Mouse (Mus musculus) CH12.LX (cell line): ENCODE data around the gene Gm15737. TPM values are rescaled to one million over a fixed set of nuclear protein-coding genes. Genes with fewer than 3 reads are reported as not detected.

Experiments
- DNase-seq: peaks from one replicate; pipeline ENCODE4 v3.0.0-alpha.2; 2013; ENCODE audit errors: extremely low read depth
- H3K27ac ChIP-seq: 2 replicates; pipeline ENCODE4 v1.5.1; 2012; ENCODE audit warnings: low read depth, mild to moderate bottlenecking, control low read depth, moderate library complexity; ENCODE audit not compliant: insufficient read depth
- H3K27me3 ChIP-seq: replicated peaks from 2 replicates; pipeline ENCODE3; 2012; ENCODE audit warnings: inconsistent platforms
- H3K36me3 ChIP-seq, 2 experiments: replicated peaks in 1 of 2; 2 replicates each; pipeline versions ENCODE3 to v1.6.1; 2012; ENCODE audit warnings: inconsistent platforms in 1 of 2, low read length in 1 of 2, mild to moderate bottlenecking in 1 of 2, mixed read lengths in 1 of 2, moderate library complexity in 1 of 2; ENCODE audit not compliant: control insufficient read depth in 1 of 2, insufficient read depth in 1 of 2
- H3K4me1 ChIP-seq, 2 experiments: 2 replicates each; pipeline ENCODE4 v1.6.1; 2012; ENCODE audit warnings: inconsistent platforms in 1 of 2, moderate library complexity in 1 of 2; ENCODE audit not compliant: insufficient read depth in 2 of 2, control insufficient read depth in 1 of 2
- H3K4me2 ChIP-seq: 2 replicates; pipeline ENCODE4 v1.6.1; 2012; ENCODE audit warnings: low read depth, mild to moderate bottlenecking, control low read depth; ENCODE audit not compliant: poor library complexity, insufficient read depth, severe bottlenecking
- H3K4me3 ChIP-seq, 3 experiments: fragments of 150-350 bp in 1 of 3; sonication (generic) in 1 of 3; replicated peaks in 1 of 3; 2 replicates each; pipeline versions ENCODE3 to v1.5.1; 2011 to 2012; ENCODE audit warnings: low read depth in 2 of 3, low read length in 2 of 3, mild to moderate bottlenecking in 2 of 3, moderate library complexity in 2 of 3, control low read depth in 1 of 3, improper control_type of control experiment in 1 of 3, inconsistent platforms in 1 of 3, mixed read lengths in 1 of 3; ENCODE audit not compliant: poor library complexity in 1 of 3
- H3K79me2 ChIP-seq: replicated peaks from 2 replicates; pipeline ENCODE4 v1.6.1; 2012; ENCODE audit warnings: mild to moderate bottlenecking, moderate library complexity; ENCODE audit not compliant: control insufficient read depth, poor library complexity, insufficient read depth, severe bottlenecking; ENCODE audit errors: extremely low read depth
- H3K9ac ChIP-seq: 2 replicates; pipeline ENCODE4 v1.6.1; 2012; ENCODE audit warnings: low read depth, mild to moderate bottlenecking, control low read depth, moderate library complexity; ENCODE audit not compliant: insufficient read depth
- H3K9me3 ChIP-seq: replicated peaks from 2 replicates; pipeline ENCODE3; 2012; ENCODE audit warnings: low read length, inconsistent platforms, mixed read lengths
- BHLHE40 ChIP-seq: IDR thresholded peaks from 2 replicates; pipeline ENCODE4 v1.6.1; 2011; ENCODE audit warnings: mild to moderate bottlenecking, low read depth, low read length, improper control_type of control experiment
- CHD1 ChIP-seq: IDR thresholded peaks from 2 replicates; pipeline ENCODE4 v1.6.1; 2012; ENCODE audit warnings: low read depth, low read length, improper control_type of control experiment, inconsistent platforms
- CHD2 ChIP-seq: IDR thresholded peaks from 2 replicates; pipeline ENCODE4 v1.6.1; 2011; ENCODE audit warnings: low read length, improper control_type of control experiment
- CTCF ChIP-seq, 2 experiments: IDR thresholded peaks in 1 of 2; conservative IDR thresholded peaks in 1 of 2; 2 replicates each; pipeline ENCODE4 v1.5.1; 2011 to 2012; ENCODE audit warnings: low read depth in 2 of 2, low read length in 2 of 2, improper control_type of control experiment in 1 of 2, inconsistent platforms in 1 of 2, mild to moderate bottlenecking in 1 of 2, moderate library complexity in 1 of 2
- ELF1 ChIP-seq: IDR thresholded peaks from 2 replicates; pipeline ENCODE4 v1.6.1; 2014; ENCODE audit warnings: low read depth, mild to moderate bottlenecking, inconsistent platforms, low read length, improper control_type of control experiment
- GABPA ChIP-seq: IDR thresholded peaks from 2 replicates; pipeline ENCODE4 v1.6.1; 2012; ENCODE audit warnings: low read depth, low read length, improper control_type of control experiment, inconsistent platforms; ENCODE audit not compliant: insufficient replicate concordance
- IRF4 ChIP-seq: IDR thresholded peaks from 2 replicates; pipeline ENCODE4 v1.6.1; 2014; ENCODE audit warnings: low read depth, mild to moderate bottlenecking, inconsistent platforms, low read length, improper control_type of control experiment
- JUN ChIP-seq: IDR thresholded peaks from 2 replicates; pipeline ENCODE4 v1.6.1; 2011; ENCODE audit warnings: low read depth, mild to moderate bottlenecking, low read length, improper control_type of control experiment, moderate library complexity; ENCODE audit not compliant: insufficient read depth
- JUND ChIP-seq: conservative IDR thresholded peaks from 2 replicates; pipeline ENCODE4 v1.6.1; 2011; ENCODE audit warnings: low read depth, low read length, improper control_type of control experiment
- MEF2A ChIP-seq: IDR thresholded peaks from 2 replicates; pipeline ENCODE4 v1.6.1; 2014; ENCODE audit warnings: low read depth, mild to moderate bottlenecking, inconsistent platforms, low read length, improper control_type of control experiment, borderline replicate concordance
- NELFE ChIP-seq: IDR thresholded peaks from 2 replicates; pipeline ENCODE4 v1.6.1; 2011; ENCODE audit warnings: low read depth, low read length, improper control_type of control experiment
- PAX5 ChIP-seq: IDR thresholded peaks from 2 replicates; pipeline ENCODE4 v1.6.1; 2012; ENCODE audit warnings: low read length, inconsistent platforms, mixed read lengths
- RCOR1 ChIP-seq: conservative IDR thresholded peaks from 2 replicates; pipeline ENCODE4 v1.6.1; 2012; ENCODE audit warnings: low read depth, mild to moderate bottlenecking, inconsistent platforms, low read length, improper control_type of control experiment
- SMC3 ChIP-seq: IDR thresholded peaks from 2 replicates; pipeline ENCODE4 v1.6.1; 2011; ENCODE audit warnings: low read depth, low read length, improper control_type of control experiment
- TBP ChIP-seq: conservative IDR thresholded peaks from 2 replicates; pipeline ENCODE4 v1.6.1; 2011; ENCODE audit warnings: low read depth, low read length, improper control_type of control experiment
- UBTF ChIP-seq: IDR thresholded peaks from 2 replicates; pipeline ENCODE4 v1.6.1; 2012; ENCODE audit warnings: low read depth, mild to moderate bottlenecking, inconsistent platforms, low read length, improper control_type of control experiment, moderate library complexity
- USF1 ChIP-seq: IDR thresholded peaks from 2 replicates; pipeline ENCODE4 v1.6.1; 2014; ENCODE audit warnings: low read depth, mild to moderate bottlenecking, inconsistent platforms, low read length, improper control_type of control experiment
- ZC3H11A ChIP-seq: IDR thresholded peaks from 2 replicates; pipeline ENCODE4 v1.6.1; 2012; ENCODE audit warnings: low read depth, mild to moderate bottlenecking, inconsistent platforms, low read length, improper control_type of control experiment
- ZKSCAN1 ChIP-seq: IDR thresholded peaks from 2 replicates; pipeline ENCODE4 v1.6.1; 2012; ENCODE audit warnings: low read depth, inconsistent platforms, low read length, improper control_type of control experiment, borderline replicate concordance
- ZMIZ1 ChIP-seq: IDR thresholded peaks from 2 replicates; pipeline ENCODE4 v1.6.1; 2012; ENCODE audit warnings: low read depth, mild to moderate bottlenecking, inconsistent platforms, low read length, improper control_type of control experiment
- ZNF384 ChIP-seq: IDR thresholded peaks from 2 replicates; pipeline ENCODE4 v1.6.1; 2012; ENCODE audit warnings: low read depth, low read length, improper control_type of control experiment, inconsistent platforms
- dilution Hi-C: fragments of 300-500 bp; cut with MboI; formaldehyde crosslinking; loops from 2 replicates; pipeline ENCODE4 v1.14.3; 2020; ENCODE audit warnings: low sequenced_read_pairs; ENCODE audit not compliant: extremely low pct_unique_long_range_greater_than_20kb, extremely low pct_ligation_motif_present
- in situ Hi-C: fragments of 300-500 bp; cut with MboI; formaldehyde crosslinking; loops from 3 replicates; pipeline ENCODE4 v1.14.3; 2019; ENCODE audit warnings: low sequenced_read_pairs, low pct_ligation_motif_present, low pct_unique_long_range_greater_than_20kb, mixed read lengths
- polyA plus RNA-seq: library from polyadenylated mRNA; unstranded; fragments of >175 nt; gene quantifications from 2 replicates; pipeline ENCODE4 v1.2.1, GENCODE M21; 2012; ENCODE audit warnings: low read depth; ENCODE audit not compliant: insufficient read length
- total RNA-seq, 2 experiments: library from RNA; depleted of rRNA; stranded (reverse); fragments of 300-350 nt in 1 of 2; fragments of >200 nt in 1 of 2; gene quantifications; 2 replicates each; pipeline ENCODE4 v1.2.3; 2012 to 2014

Gm15737 gene
- total and polyA plus RNA-seq, 3 experiments = not detected

DNA sequence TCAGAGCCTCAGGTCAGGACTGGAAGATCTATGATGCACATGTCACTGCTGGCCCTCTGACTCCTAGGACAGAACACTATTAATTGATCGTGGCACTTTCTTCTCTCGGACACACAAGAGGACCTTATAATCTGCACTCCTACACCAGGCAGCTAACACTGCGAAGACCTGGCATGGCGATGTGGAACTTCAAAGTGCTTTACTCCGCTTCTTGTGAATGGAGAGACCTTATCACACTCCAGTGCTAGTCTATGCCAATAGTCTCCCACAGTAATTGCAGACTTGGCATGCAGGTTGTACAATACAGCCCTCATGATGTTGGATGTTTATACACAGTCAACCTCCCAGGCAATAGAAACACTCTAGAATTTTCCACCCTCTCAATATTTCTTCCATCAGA is 9.6 kb downstream of the Gm15737 start:
- Histone ChIP-seq H3K4me3 (no peak overlapping the region), H3K4me2 (no peak overlapping the region), H3K9me3 (peaks cover 78% of the 10 kb centered on the region), H3K79me2 (no peaks in the 10 kb centered on the region), H3K9ac (no peak overlapping the region), H3K4me1 (no peaks in the 10 kb centered on the region), H3K27me3 (no peaks in the 10 kb centered on the region), H3K36me3 (no peaks in the 10 kb centered on the region), H3K27ac (no peak overlapping the region)
- dilution Hi-C loops (no loop called here), in situ Hi-C loops (no loop called here)
- TF ChIP-seq JUN = no peak
- TF ChIP-seq IRF4 = no peak
- TF ChIP-seq PAX5 = no peak
- TF ChIP-seq RCOR1 = no peak
- no peak for TF ChIP-seq CHD1
- no peak for TF ChIP-seq CHD2
- no peak for TF ChIP-seq ZNF384
- TF ChIP-seq GABPA = no peak
- TF ChIP-seq ZC3H11A = no peak
- DNase-seq = no peak

- Histone ChIP-seq H3K4me3 (no peak overlapping the region), H3K27ac (no peak overlapping the region), H3K4me1 (no peaks in the 10 kb centered on the region), H3K9ac (no peak overlapping the region), H3K4me2 (no peak overlapping the region), H3K27me3 (no peaks in the 10 kb centered on the region), H3K9me3 (peaks cover 79% of the 10 kb centered on the region), H3K36me3 (no peaks in the 10 kb centered on the region), H3K79me2 (no peaks in the 10 kb centered on the region)
- DNase-seq = no peak
- TF ChIP-seq USF1 (no peak), MEF2A (no peak), IRF4 (no peak), TBP (no peak), ELF1 (no peak), UBTF (no peak), NELFE (no peak), JUND (no peak), GABPA (no peak), RCOR1 (no peak), SMC3 (no peak), BHLHE40 (no peak), CTCF (conservative IDR thresholded peaks at IDR 0.05 in 1 of 2, IDR thresholded peaks at IDR 0.05 in 1 of 2; ENCODE audit: low read depth in 2 of 2, low read length in 2 of 2) (no peak), ZMIZ1 (no peak), ZKSCAN1 (no peak)
- dilution Hi-C loops = no loop called here
- in situ Hi-C loops = no loop called here
These were observed 10.6 kb downstream of the Gm15737 start for GRCm38 (mm10) chr6:92879700-92880265.
